Mouse (Mus musculus): ENCODE measurements around the gene Apoa1.

Apoa1 gene

GRCm38 (mm10) chr9:46216744-46217470 lies 11.5 kb upstream of the Apoa1 start:
- DNase-seq: no peak

- DNase-seq: no peak
Observed at GRCm38 (mm10) chr9:46218176-46218575, 10.2 kb upstream of the Apoa1 start.

GRCm38 (mm10) chr9:46223090-46223489 lies 5.3 kb upstream of the Apoa1 start:
- no peak for DNase-seq

GRCm38 (mm10) chr9:46224101-46224500 lies 4.3 kb upstream of the Apoa1 start:
- no peak for DNase-seq

- DNase-seq: no peak
Observed at GRCm38 (mm10) chr9:46224945-46225660, 3.3 kb upstream of the Apoa1 start.

GRCm38 (mm10) chr9:46227064-46227614 lies 1.2 kb upstream of the Apoa1 start:
- no peak for DNase-seq

GRCm38 (mm10) chr9:46229573-46230449 lies 1.4 kb downstream of the Apoa1 start:
- DNase-seq: peak; percentile 92

GRCm38 (mm10) chr9:46230450-46230975 lies 2.1 kb downstream of the Apoa1 start:
- DNase-seq: peak; percentile 31

- DNase-seq: no peak
Observed at GRCm38 (mm10) chr9:46235196-46235595, 6.8 kb downstream of the Apoa1 start.

- DNase-seq: no peak
Observed at GRCm38 (mm10) chr9:46235596-46235648, 7.0 kb downstream of the Apoa1 start, which contains the start of gene Apoc3. Gene Apoc3 (minus strand): TSS chr9:46235636.

GRCm38 (mm10) chr9:46235649-46236048 lies 7.3 kb downstream of the Apoa1 start:
- DNase-seq: no peak

GRCm38 (mm10) chr9:46238850-46239249 lies 10.5 kb downstream of the Apoa1 start:
- no peak for DNase-seq

- DNase-seq: no peak
Observed at GRCm38 (mm10) chr9:46240526-46241153, 12.3 kb downstream of the Apoa1 start, which contains the start of gene Apoa4. Gene Apoa4 (plus strand): TSS chr9:46240696.

- no peak for DNase-seq
Observed at GRCm38 (mm10) chr9:46241818-46242217, 13.4 kb downstream of the Apoa1 start.

GRCm38 (mm10) chr9:46243122-46243521 lies 14.7 kb downstream of the Apoa1 start:
- no peak for DNase-seq

- DNase-seq: no peak
Observed at GRCm38 (mm10) chr9:46243584-46243983, 15.2 kb downstream of the Apoa1 start.

- peak; percentile 92 for DNase-seq
Observed at GRCm38 (mm10) chr9:46246752-46247324, 18.5 kb downstream of the Apoa1 start.

- DNase-seq: no peak
Observed at GRCm38 (mm10) chr9:46256177-46256576, 27.8 kb downstream of the Apoa1 start.

- no peak for DNase-seq
Observed at GRCm38 (mm10) chr9:46256658-46257385, 28.4 kb downstream of the Apoa1 start.

GRCm38 (mm10) chr9:46257546-46257945 lies 29.2 kb downstream of the Apoa1 start:
- DNase-seq: no peak

- DNase-seq: no peak
Observed at GRCm38 (mm10) chr9:46259111-46259510, 30.7 kb downstream of the Apoa1 start.

GRCm38 (mm10) chr9:46261131-46261530 lies 32.8 kb downstream of the Apoa1 start:
- no peak for DNase-seq

All from embryo, embryonic 11 days (tissue).